Mouse (Mus musculus): ENCODE data around the gene Ip6k2.

Ip6k2 gene

DNA sequence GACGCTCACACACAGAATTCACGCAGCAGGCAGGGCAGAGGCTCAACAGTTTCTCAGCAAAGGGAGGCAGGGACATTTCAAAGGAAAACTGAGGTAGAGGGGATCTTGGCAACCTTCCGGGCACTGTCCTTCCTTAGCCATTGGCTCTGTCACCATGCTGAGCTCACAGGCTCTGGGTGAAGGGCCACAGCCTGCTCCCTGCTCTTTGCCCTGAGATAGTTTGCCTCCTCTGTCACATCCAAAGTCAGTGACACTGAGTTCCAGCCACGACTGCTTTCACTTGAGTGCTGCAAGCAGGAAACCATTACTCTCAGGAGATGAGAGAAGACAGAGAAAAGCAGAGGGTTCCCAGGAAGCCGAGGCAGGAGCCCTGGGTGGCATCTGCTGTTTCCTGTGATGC lies 36.5 kb downstream of the Ip6k2 start:
- CTCF ChIA-PET = interaction anchor here (2.0 kb wide), 1 partner anchor 8 kb away, joined by 9 read pairs; no protein-coding TSS in a partner anchor

- CTCF ChIA-PET = no interaction called here
Measured at GRCm38 (mm10) chr9:108824144-108824685, 40.6 kb downstream of the Ip6k2 start.

GRCm38 (mm10) chr9:108824755-108825413 lies 41.3 kb downstream of the Ip6k2 start:
- CTCF ChIA-PET = no interaction called here

- CTCF ChIA-PET = no interaction called here
Measured at GRCm38 (mm10) chr9:108825820-108826699, 42.5 kb downstream of the Ip6k2 start, which contains the start of gene Celsr3. Celsr3 (plus strand) TSS chr9:108826320.

DNA sequence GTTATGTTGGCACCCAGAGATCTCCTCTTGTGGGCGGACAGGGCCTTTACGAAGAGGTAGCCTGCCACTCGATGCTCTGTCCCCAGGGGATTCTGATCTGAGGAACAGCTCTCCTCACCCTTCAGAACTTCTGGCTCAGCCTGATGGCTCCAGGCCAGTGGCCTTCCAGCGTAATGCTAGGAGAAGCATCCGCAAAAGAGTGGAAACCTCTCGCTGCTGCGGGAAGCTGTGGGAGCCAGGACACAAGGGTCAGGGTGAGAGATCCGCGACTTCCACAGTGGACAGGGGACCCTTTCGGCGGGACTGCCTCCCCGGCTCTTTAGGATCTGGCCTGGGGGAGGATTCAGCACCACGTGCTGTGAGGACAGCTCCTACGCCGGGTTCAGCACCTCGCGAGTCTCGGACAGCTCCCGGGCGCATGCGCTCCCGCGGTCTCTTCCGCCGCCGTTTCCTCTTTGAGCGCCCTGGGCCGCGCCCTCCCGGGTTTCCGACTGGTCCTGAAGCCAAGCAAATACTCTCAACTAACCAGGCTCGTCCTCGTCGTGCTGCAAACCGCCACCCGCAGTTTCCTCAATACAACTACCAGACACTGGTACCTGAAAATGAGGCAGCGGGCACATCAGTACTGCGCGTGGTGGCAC lies 43.2 kb downstream of the Ip6k2 start:
- CTCF ChIA-PET = interaction anchor here (0.6 kb wide), 1 partner anchor 477 kb away, joined by 3 read pairs; no protein-coding TSS in a partner anchor

GRCm38 (mm10) chr9:108827454-108827853 lies 43.9 kb downstream of the Ip6k2 start:
- CTCF ChIA-PET = no interaction called here

GRCm38 (mm10) chr9:108827906-108828305 lies 44.3 kb downstream of the Ip6k2 start:
- CTCF ChIA-PET = no interaction called here

GRCm38 (mm10) chr9:108831637-108832036 lies 48.0 kb downstream of the Ip6k2 start:
- CTCF ChIA-PET = interaction anchor here (0.7 kb wide), 1 partner anchor 23 kb away, joined by 3 read pairs; the partner anchor contains the start of gene Nckipsd

GRCm38 (mm10) chr9:108832390-108833108 lies 49.0 kb downstream of the Ip6k2 start:
- CTCF ChIA-PET = interaction anchor here (0.7 kb wide), 1 partner anchor 24 kb away, joined by 3 read pairs; the partner anchor contains the start of gene Nckipsd

DNA sequence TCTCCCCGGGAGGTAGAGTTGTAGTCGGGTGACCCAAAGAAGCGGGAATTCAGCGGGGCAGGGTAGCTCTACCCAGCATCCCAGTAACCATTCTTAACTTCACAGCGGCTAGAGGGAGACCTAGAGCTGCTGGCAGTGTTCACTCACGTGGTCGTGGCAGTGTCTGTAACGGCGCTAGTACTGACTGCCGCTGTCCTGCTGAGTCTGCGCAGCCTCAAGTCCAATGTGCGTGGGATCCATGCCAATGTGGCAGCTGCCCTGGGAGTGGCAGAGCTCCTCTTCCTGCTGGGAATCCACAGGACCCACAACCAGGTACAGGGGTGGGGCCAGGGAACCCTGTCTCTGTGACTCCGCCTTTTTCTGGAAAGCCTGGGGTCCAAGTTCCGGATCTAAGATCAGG lies 59.4 kb downstream of the Ip6k2 start:
- CTCF ChIA-PET = no interaction called here

DNA sequence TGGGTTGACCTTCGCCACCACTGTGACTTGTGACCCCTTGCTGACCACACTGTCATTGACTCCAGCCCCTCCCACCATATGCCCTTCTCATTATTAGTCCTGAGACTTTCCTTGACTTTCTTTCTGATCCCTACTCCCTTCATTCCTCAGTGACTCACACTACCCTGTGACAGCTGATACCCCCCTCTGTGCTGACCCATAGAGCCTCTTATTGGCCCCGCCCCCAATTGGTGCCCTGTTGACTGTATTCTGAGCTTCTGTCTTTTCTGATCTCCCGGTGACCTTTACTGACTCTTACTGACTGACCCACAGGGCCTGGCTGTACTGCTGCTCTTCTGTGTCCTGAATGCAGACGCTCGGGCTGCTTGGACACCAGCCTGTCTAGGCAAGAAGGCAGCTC lies 61.8 kb downstream of the Ip6k2 start:
- CTCF ChIA-PET = no interaction called here

DNA sequence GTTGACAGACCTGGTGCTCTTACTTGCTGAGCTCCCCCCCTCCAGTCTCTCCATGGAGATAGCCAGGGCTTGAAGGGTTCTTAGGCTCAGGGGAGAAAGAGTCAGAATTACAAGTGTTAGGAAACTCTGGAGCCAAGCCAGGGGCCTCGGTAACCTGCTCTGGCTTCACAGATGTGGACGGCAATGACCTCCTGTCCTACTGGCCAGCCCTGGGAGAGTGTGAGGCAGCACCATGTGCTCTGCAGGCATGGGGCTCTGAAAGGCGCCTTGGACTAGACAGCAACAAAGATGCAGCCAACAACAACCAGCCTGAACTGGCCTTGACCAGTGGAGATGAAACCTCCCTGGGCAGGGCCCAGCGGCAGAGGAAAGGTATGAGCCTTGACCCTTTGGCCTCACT lies 63.8 kb downstream of the Ip6k2 start:
- CTCF ChIA-PET = no interaction called here

GRCm38 (mm10) chr9:108848419-108848818 lies 64.8 kb downstream of the Ip6k2 start:
- CTCF ChIA-PET = no interaction called here

- CTCF ChIA-PET = no interaction called here
Measured at GRCm38 (mm10) chr9:108852976-108853375, 69.4 kb downstream of the Ip6k2 start, which contains the start of gene Slc26a6. Slc26a6 (plus strand) TSS chr9:108853283.

DNA sequence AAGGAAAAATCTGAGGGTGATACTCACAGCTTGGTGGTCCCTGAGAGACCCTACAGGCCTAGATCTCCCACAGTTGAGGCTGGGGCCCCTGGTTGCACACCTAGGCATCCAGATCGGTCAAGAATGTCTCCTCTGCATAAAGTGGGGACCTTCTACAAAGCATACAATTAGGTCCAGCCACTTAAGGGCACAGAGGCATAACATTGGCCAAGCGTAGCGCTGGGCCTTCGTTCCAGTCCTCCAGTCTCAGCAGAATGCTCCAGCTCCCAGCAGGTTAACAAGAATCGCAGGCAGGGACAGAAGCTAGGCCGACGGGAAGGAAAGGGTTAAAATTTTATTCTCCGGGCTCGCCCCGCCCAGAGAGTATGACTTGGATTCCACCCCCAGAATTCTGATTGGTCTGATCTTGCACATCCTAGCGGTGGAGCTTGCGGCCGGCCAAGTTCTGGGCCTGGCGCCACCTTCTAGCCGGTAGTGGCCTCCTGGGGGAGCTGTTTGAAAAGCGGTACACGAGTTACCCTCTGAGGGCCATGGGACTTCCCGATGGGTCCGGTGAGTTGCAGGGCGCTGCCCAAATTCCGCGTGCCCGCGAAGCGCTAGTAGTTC lies 70.1 kb downstream of the Ip6k2 start:
- CTCF ChIA-PET = no interaction called here

GRCm38 (mm10) chr9:108854241-108854696 lies 70.7 kb downstream of the Ip6k2 start:
- CTCF ChIA-PET = no interaction called here

DNA sequence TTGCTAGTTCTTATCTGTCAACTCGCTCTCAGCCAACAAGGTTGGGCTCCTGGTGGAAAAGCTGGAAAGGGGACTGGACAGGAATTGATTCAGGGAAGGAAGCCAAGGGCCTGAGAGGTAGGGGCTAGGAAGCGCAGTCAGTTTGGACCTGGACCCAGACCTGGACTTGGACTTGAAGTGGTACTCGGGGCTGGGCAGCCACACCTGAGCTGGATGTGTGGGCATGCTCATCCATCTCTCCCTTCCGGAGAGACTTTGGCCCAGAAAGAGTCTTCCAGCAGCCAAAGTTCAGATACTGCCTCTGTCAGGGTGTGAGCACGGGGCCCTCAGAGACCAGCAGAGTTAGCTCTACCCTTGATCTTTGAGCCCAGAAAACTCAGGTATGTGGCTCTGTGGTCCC lies 71.7 kb downstream of the Ip6k2 start:
- CTCF ChIA-PET = no interaction called here
